Mouse (Mus musculus) MN1 (cell line): ENCODE data around the gene Ifngr2.
A peak's percentile ranks its signal among the peaks of the same experiment; 100 is the strongest.

Experiments used
- DNase-seq: peaks from one replicate; pipeline ENCODE4 v3.0.0-alpha.2; 2016; ENCODE audit warnings: low spot score

Gene Ifngr2

DNA sequence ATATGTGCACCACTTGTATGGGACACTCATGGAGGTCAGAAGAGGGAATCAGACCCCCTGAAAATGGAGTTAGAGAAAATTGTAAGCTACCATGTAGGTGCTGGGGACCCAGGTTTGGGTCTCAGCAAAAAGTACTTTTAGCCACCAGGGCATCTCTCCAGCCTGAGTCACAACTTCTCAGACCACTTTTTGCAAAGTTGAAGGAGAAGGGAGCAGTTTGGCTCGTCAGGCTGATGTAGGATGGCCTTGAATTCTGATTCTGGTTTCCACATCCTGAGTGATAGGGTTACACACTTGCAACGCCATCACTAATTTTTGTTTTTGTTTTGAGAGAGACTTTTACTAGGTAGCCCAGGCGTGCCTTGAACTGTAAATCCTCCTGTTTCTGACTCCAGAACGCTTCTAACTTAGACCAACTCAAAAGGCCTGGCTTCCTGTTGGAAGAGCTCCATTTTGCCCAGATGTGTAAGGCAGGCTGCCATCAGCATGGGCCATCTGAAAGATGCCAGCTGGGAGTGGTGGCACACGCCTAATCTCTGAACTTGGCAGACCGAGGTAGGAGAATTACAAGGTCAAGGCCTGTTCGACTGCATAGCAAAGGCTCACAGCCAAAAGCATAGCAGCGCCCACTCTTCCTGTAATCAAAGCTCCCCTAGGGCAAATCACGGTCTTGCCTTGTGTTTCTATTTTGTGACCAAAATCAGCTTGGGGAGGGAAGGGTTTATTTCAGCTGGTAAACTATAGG lies 62.8 kb downstream of the Ifngr2 start:
- DNase-seq = peak; percentile 32

DNA sequence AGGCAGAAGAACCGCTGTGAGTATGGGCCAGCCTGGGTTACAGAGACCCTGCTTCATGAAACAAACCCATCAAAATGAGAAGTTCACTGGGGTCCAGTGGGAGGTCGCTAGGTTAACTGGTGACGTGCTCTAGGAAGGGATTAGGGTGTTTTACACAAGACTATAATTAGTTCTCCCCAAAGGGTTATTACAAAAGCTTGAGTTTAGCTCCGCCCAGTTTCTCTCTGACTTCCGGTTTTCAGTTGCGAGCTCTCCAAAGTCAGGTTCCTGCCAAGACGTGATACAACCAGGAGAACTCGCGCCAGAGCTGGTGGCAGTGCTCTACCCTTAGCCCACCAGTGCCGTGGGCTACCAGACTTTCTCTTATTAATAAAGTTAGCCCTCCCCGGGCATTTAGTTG lies 64.4 kb downstream of the Ifngr2 start:
- DNase-seq = no peak

DNA sequence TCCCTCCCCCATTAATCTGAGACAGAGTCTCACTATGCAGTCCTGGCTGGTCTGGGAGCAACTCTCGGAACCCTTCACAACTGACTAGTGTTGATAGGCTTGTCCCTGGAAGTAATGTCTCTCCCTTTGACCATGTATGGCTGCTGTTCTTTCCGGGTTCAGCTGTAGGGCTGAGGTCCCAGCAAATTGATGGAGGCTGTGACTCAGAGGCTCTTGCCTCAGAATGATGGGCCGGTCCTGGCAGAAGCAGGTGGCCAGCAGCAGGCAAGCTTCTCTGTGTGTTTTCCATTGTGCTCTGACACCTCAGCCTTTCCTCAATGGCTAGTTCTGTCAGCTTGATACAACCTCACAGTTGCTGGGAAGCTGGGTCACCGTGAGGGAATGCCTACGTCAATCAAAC lies 65.7 kb downstream of the Ifngr2 start:
- DNase-seq = no peak

DNA sequence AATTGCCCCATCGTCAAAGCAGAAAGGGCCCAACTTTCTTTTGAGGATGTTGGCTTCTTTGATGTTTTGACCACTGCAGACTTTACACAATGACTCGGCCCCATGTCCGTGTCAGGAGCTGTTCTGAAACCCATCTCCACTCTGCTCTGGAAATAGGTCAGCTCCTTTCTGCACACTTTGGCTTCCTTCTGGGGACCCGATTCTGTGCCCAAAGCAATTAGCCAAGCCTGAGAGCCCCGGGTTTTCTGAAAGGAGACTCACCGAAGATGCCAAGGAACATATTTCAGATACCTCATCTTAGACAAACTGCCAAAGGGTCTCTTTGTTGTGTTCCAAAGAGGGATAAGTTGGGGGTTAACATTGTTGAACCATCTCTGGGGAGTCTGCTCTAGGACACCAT lies 67.7 kb downstream of the Ifngr2 start:
- DNase-seq = no peak
